Mouse (Mus musculus): ENCODE data around the gene Gm16867. TPM values are rescaled to one million over a fixed set of nuclear protein-coding genes. Genes with fewer than 3 reads are reported as not detected.
"Not testable (repeated sequence)": the region's sequence is repeated elsewhere in the genome, so short reads cannot be mapped to it uniquely, and the experiment has no call there.

The Gm16867 gene
- polyA plus RNA-seq, 2 experiments: 0.45 TPM; not detected in 1

DNA sequence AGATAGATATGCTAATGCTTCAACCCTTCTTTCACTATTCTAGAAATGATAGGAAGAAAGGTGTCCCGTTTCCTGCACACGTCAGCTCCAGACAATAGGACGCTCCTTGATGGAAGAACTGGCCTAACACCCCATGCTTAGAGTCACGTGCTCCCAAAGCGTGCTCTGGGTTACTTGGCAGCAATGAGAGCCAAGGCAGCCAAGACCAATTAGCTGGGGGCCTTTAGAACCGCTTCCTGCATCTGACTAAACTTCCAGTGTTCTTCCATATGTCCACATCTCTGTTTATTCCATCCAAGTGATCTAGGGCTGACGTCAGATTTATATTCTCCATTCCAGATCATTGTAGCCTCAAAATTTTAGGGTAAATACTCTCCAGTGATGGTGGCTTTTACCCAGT lies 85.6 kb downstream of the Gm16867 start:
- H3K4me3 ChIP-seq (ENCODE audit: insufficient read depth in 1 of 2, low read depth in 2 of 2, low read length in 2 of 2); H3K4me2 ChIP-seq (ENCODE audit: low read depth); H3K27me3 ChIP-seq (ENCODE audit: control insufficient read depth, insufficient read depth, low read length); H3K36me3 ChIP-seq (replicated peaks; ENCODE audit: control insufficient read depth, insufficient read depth, low read depth); DNase-seq (ENCODE audit: low read depth in 3 of 3, low spot score in 3 of 3); H3K9me3 ChIP-seq (ENCODE audit: control insufficient read depth, low read length); H3K27ac ChIP-seq; H3K4me1 ChIP-seq (replicated peaks; ENCODE audit: control insufficient read depth in 2 of 2, insufficient read depth in 2 of 2, low read length in 1 of 2); ATAC-seq (ENCODE audit: insufficient read depth); H3K9ac ChIP-seq (replicated peaks): not testable (repeated sequence)
- no CpG with 5 or more reads among the region's 7 CpGs for WGBS (ENCODE audit: insufficient replicate concordance)

Other genes starting within 250 kb of the Gm16867 start
- gene Synb, start 209.1 kb downstream of the Gm16867 start, polyA plus RNA-seq (2012; rRNA removed): 0.12 and 0.13 TPM in 2 replicates
- 0.05 TPM in 1 of 2 replicates, not detected in the other for gene Synb, start 209.1 kb downstream of the Gm16867 start, polyA plus RNA-seq (2014; fragmentation: Nextera tagmentation; extraction: Ambion mirVana)
- not detected in 2 replicates for gene Gm27179, start 9.2 kb upstream of the Gm16867 start, polyA plus RNA-seq (2012; rRNA removed)
- not detected in 2 replicates for gene Gm27179, start 9.2 kb upstream of the Gm16867 start, polyA plus RNA-seq (2014; fragmentation: Nextera tagmentation; extraction: Ambion mirVana)
- 2.3 and 2.7 TPM in 2 replicates for gene Entpd4b, start 52.1 kb upstream of the Gm16867 start, polyA plus RNA-seq (2012; rRNA removed)
- 3.1 and 3.9 TPM in 2 replicates for gene Entpd4b, start 52.1 kb upstream of the Gm16867 start, polyA plus RNA-seq (2014; fragmentation: Nextera tagmentation; extraction: Ambion mirVana)